Mouse (Mus musculus) forebrain, embryonic 12.5 days (tissue): ENCODE measurements around the gene Rab40b. TPM values are rescaled to one million over a fixed set of nuclear protein-coding genes. Genes with fewer than 3 reads are reported as not detected.
A peak's percentile ranks its signal among the peaks of the same experiment; 100 is the strongest.
"Not testable (repeated sequence)": the region's sequence is repeated elsewhere in the genome, so short reads cannot be mapped to it uniquely, and the experiment has no call there.

ENCODE experiments used
- ATAC-seq: fragments of 200-750 bp; cut with Nextera tagmentation; 2 replicates; pipeline ENCODE4 v1.8.0; 2017; ENCODE audit warnings: moderate TSS enrichment; ENCODE audit not compliant: low FRiP score
- H3K27ac ChIP-seq: fragments of 300-500 bp; sonication (generic); 2 replicates; pipeline ENCODE4 v1.5.1; 2016; ENCODE audit warnings: mild to moderate bottlenecking
- H3K27me3 ChIP-seq: fragments of 300-500 bp; sonication (generic); 2 replicates; pipeline ENCODE4 v1.6.1; 2016; ENCODE audit warnings: mild to moderate bottlenecking
- H3K36me3 ChIP-seq: fragments of 300-500 bp; sonication (generic); replicated peaks from 2 replicates; pipeline ENCODE4 v1.6.1; 2016; ENCODE audit warnings: mild to moderate bottlenecking
- H3K4me1 ChIP-seq: fragments of 300-500 bp; sonication (generic); 2 replicates; pipeline ENCODE4 v1.6.1; 2016
- H3K4me2 ChIP-seq: fragments of 300-500 bp; sonication (generic); 2 replicates; pipeline ENCODE4 v1.6.1; 2016; ENCODE audit warnings: mild to moderate bottlenecking, moderate library complexity
- H3K4me3 ChIP-seq: fragments of 300-500 bp; sonication (generic); replicated peaks from 2 replicates; pipeline ENCODE4 v1.5.1; 2016; ENCODE audit warnings: mild to moderate bottlenecking
- H3K9ac ChIP-seq: fragments of 300-500 bp; sonication (generic); 2 replicates; pipeline ENCODE4 v1.6.1; 2016; ENCODE audit warnings: mild to moderate bottlenecking
- H3K9me3 ChIP-seq: fragments of 300-500 bp; sonication (generic); 2 replicates; pipeline ENCODE4 v1.6.1; 2016
- WGBS: fragments of 180-500 bp; shearing (Covaris S2); methylation state at CpG from one replicate; pipeline ENCODE4 v1.1.7; 2016; 5-methylcytosine and 5-hydroxymethylcytosine counted together
- polyA plus RNA-seq: library from polyadenylated mRNA; unstranded; fragments of >200 nt; fragmentation: Nextera tagmentation; extraction: Ambion mirVana; gene quantifications from 2 replicates; pipeline ENCODE4 v1.2.1, GENCODE M21; 2016

The Rab40b gene
- polyA plus RNA-seq, 1 experiment from 2014 or later = 3.8 TPM

DNA sequence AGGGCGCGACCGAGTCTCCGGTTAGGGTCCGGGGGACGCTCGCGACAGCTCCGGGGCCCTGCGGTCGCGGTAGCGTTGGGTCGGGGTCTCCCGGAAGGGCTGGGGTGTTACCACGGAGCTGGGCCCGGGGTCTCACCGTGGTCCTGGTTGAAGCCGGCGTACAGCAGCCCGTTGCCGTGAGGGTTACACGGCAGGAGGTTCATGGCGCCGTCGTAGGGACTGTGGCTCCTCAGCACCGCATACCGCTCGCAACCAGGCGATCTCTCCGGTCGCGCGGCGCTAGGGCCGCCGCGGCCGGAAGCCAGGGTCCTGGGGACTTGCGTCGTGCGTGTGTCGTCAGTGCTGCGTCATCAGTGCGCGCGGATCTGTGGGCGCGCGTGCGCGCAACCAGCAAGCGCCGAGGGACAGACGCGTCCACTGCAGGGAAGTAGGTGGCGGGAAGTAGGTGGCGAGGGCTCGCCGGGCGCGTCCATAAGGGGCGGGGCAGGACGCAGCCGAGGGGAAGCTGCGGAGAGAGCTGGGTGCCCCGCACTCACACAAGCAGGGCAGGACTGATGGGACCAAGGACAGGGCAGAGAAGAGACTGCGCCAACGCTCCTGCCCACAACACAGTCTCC, 33.9 kb downstream of the Rab40b start, which contains the start of gene Wdr45b:
TSS of gene Wdr45b (minus strand) at position 355 of the 617 bp plus-strand sequence.
- peaks cover 21% of the 10 kb centered on the region for H3K4me1 ChIP-seq

DNA sequence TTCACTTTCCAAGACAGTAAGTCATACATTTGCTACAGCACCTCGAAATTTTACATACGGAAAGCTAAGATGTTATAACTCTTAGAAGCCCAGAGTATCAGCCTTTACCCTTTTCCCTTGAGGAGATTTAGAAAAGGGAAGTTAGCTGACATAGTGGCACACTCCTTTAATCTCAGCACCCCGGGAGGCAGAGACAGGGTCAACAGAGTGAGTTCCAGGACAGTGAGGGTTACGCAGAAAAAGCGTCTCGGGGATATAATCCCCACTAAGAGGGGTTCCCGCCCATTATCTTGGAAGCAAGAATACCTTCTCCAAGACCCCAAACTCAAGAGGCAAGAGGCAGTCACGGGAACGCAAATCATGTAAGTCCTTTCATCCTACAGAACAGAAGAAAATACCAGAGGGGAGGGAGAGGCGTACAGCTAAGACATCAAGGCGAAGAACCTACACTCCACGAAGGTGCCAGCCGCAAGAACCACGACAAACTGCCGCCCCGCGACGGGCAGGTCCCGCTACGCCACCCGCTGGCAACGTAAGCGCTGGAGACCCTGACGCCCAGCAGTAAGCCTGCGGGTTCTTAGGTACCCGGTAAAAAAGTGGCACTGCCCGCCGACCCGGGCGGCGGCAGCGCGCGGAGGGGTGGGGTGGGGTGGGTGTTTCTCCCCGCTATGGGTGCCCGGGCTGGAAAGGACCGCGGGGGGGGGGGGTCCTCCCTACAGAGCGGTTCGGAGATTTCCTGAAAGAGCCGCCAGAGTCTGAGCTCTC, 34.5 kb downstream of the Rab40b start:
- H3K4me1 ChIP-seq = peaks cover 21% of the 10 kb centered on the region
- no peaks in the 10 kb centered on the region for H3K27me3 ChIP-seq
- H3K27ac ChIP-seq = peak overlapping the region; percentile 72
- H3K9ac ChIP-seq = peak overlapping the region; percentile 92
- ATAC-seq = no peak; the same call in 1 of the 2 replicates
- WGBS = 3% methylated on average over 41 of the region's 41 CpGs
- peak overlapping the region; percentile 97 for H3K4me3 ChIP-seq
- no peaks in the 10 kb centered on the region for H3K9me3 ChIP-seq
- H3K4me2 ChIP-seq = peak overlapping the region; percentile 89
- peaks cover under 1% of the 10 kb centered on the region; the same call in 1 of the 2 replicates for H3K36me3 ChIP-seq

More for the DNA sequence above, 33.9 kb downstream of the Rab40b start, which contains the start of gene Wdr45b:
- Histone ChIP-seq H3K36me3 (no peaks in the 10 kb centered on the region; the same call in 1 of the 2 replicates), H3K9ac (peak within 1 kb of the TSS; percentile 92), H3K27me3 (no peaks in the 10 kb centered on the region), H3K4me2 (peak within 1 kb of the TSS; percentile 89), H3K27ac (peak within 1 kb of the TSS; percentile 72), H3K4me3 (peak within 1 kb of the TSS; percentile 97), H3K9me3 (no peaks in the 10 kb centered on the region)
- WGBS = under 1% methylated on average over 69 of the region's 69 CpGs
- peak; percentile 98 for ATAC-seq

DNA sequence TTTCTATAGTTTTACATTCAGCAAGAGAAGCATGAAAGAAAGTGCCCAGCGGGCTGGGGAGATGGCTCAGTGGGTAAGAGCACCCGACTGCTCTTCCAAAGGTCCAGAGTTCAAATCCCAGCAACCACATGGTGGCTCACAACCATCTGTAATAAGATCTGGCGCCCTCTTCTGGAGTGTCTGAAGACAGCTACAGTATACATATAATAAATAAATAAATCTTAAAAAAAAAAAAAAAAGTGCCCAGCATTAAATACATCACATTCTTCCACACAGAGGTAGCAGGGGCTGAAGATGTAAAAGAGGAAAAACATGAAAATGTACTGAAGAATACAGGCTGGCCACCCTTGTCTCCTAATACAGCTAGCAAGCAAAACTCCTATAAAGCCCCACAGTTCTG, 39.3 kb downstream of the Rab40b start:
- H3K9ac ChIP-seq, H3K9me3 ChIP-seq, H3K27ac ChIP-seq, H3K4me2 ChIP-seq, ATAC-seq, H3K27me3 ChIP-seq, H3K4me3 ChIP-seq: not testable (repeated sequence)
- H3K4me1 ChIP-seq = peaks cover 12% of the 10 kb centered on the region
- WGBS = 79% methylated on average over 3 of the region's 3 CpGs
- peaks cover 28% of the 10 kb centered on the region for H3K36me3 ChIP-seq

DNA sequence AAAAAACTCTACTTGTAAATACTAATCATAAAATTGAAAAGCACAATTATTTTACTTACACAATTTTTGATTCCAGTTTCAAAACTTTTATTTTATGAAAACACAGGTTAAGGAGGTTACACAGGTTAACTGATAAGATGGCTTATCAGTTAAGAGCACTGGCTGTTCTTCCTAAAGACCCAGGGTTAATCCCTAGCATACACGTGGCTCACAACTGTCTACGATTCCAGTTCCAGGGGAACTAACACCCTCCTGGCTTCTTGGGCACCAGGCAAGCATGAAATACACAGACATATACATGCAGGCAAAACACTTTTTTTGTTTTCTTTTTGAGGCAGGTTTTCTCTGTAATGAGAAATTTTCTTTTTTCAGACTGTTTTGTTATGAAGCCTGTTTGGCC, 39.9 kb downstream of the Rab40b start:
- Histone ChIP-seq H3K36me3 (peaks cover 28% of the 10 kb centered on the region), H3K27ac (no peak overlapping the region), H3K4me1 (peaks cover 9% of the 10 kb centered on the region), H3K27me3 (no peaks in the 10 kb centered on the region), H3K9me3 (no peaks in the 10 kb centered on the region), H3K4me2 (no peak overlapping the region), H3K9ac (no peak overlapping the region), H3K4me3 (no peak overlapping the region)
- ATAC-seq = no peak
- 95% methylated on average over 2 of the region's 2 CpGs for WGBS

DNA sequence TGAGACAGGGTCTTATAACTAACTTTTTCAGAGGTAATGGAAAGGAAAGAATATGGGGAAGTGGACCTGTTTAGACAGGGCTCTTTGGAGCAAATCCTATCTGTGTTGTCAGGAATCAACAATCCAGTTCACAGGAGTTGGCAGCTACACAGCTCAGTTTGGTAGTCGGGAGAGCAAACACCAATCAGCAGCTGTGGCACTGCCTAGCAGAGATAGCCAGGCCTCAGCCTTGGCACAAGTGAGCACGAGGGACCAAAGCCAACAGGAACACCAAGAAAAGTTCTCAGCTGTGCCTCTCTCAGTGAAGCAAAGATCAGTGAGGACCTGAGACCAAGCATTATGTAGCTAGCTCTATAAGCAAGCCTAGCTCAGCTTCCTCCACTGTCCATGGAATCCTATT, 41.0 kb downstream of the Rab40b start:
- no peak overlapping the region for H3K27ac ChIP-seq
- no peaks in the 10 kb centered on the region for H3K9me3 ChIP-seq
- H3K9ac ChIP-seq = no peak overlapping the region
- H3K4me3 ChIP-seq = no peak overlapping the region
- H3K4me1 ChIP-seq = no peaks in the 10 kb centered on the region
- H3K27me3 ChIP-seq = no peaks in the 10 kb centered on the region
- no peak for ATAC-seq
- 98% methylated on average over 2 of the region's 2 CpGs for WGBS
- peaks cover 28% of the 10 kb centered on the region for H3K36me3 ChIP-seq
- H3K4me2 ChIP-seq = no peak overlapping the region

DNA sequence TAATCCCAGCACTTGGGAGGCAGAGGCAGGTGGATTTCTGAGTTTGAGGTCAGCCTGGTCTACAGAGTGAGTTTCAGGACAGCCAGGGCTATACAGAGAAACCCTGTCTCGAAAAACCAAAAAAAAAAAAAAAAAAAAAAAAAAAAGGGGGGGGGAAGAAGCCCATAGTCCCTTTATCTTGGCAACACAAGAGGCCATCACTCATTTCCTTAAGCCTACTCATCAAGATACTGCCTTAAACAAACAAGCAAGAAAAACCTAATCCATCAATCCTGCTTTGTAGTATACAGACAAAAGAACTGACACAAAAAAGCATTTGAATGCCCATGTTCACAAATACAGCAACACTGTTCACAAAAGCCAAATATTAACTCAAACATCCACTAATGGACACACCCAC, 45.6 kb downstream of the Rab40b start:
- H3K4me3 ChIP-seq, H3K4me2 ChIP-seq, H3K27me3 ChIP-seq, H3K9ac ChIP-seq, H3K27ac ChIP-seq, H3K9me3 ChIP-seq, H3K4me1 ChIP-seq, ATAC-seq: not testable (repeated sequence)
- WGBS = 60% methylated on average over 1 of the region's 1 CpGs
- peaks cover 37% of the 10 kb centered on the region for H3K36me3 ChIP-seq

DNA sequence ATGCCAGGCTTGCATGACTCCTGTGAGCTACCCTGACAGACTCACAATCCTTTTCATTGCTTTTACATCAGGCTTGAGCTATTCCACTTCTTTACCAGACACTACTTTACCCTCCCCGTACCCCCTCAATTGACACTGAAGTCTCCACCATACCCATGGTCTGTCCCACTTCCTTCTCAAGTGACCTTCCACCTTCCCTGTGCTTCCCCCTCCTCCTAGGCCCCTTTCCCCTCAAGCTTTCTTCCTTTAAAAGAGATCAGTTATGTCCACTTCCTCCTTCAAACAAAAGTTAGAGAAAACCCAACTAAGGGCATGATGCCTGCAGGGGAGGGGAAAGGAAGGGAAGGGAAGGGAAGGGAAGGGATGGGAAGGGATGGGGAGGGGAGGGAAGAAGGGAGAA, 47.8 kb downstream of the Rab40b start:
- no peak for ATAC-seq
- H3K4me1 ChIP-seq = no peaks in the 10 kb centered on the region
- no peaks in the 10 kb centered on the region for H3K9me3 ChIP-seq
- no peak overlapping the region for H3K27ac ChIP-seq
- no peak overlapping the region for H3K9ac ChIP-seq
- no peak overlapping the region for H3K4me2 ChIP-seq
- H3K4me3 ChIP-seq = no peak overlapping the region
- WGBS = 92% methylated on average over 1 of the region's 1 CpGs
- H3K36me3 ChIP-seq = peaks cover 36% of the 10 kb centered on the region
- H3K27me3 ChIP-seq = no peaks in the 10 kb centered on the region

DNA sequence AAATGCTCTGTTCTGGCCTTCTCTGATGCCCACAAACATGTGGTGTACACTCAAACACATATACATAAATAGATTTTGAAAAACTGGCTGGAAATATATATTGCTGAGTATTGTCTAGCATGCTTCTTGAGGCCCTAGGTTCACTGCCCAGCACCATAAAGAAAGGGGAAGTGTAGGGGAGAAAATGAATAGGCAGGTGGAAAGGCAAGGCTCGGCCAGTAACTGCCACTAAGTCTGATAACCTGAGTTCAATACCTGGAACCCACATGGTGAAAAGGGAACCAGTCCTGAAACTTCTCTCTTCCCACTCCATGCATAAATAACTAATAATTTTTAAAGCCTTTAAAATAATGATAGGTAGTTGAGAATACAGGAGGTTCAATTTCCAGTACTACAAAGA, 48.4 kb downstream of the Rab40b start:
- Histone ChIP-seq H3K4me1 (no peaks in the 10 kb centered on the region), H3K9ac (no peak overlapping the region), H3K4me2 (no peak overlapping the region), H3K36me3 (peaks cover 38% of the 10 kb centered on the region), H3K4me3 (no peak overlapping the region), H3K9me3 (no peaks in the 10 kb centered on the region), H3K27me3 (no peaks in the 10 kb centered on the region), H3K27ac (no peak overlapping the region)
- ATAC-seq = no peak
- WGBS = 79% methylated on average over 1 of the region's 1 CpGs

DNA sequence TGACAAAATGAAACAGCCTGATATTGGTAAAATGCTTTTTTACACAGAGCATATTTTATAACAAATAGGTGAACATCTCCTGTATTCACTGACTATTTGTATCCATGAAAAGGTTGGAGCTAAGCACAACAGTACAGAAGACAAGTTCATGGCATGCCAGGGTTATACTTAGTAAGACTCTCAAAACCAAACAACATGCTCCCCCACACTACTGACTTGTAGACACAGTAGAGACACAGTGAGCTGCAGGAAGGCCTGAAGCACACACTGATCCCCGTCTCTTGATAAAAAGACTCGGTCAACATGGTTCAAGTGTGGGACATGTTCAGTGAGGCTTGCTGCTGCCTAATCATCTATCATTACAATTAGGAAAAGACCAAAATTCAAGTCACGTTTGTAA, 56.4 kb downstream of the Rab40b start:
- WGBS = 90% methylated on average over 3 of the region's 3 CpGs
- H3K4me2 ChIP-seq = no peak overlapping the region
- H3K9ac ChIP-seq = no peak overlapping the region
- H3K27ac ChIP-seq = no peak overlapping the region
- H3K9me3 ChIP-seq = no peaks in the 10 kb centered on the region
- H3K36me3 ChIP-seq = peaks cover 76% of the 10 kb centered on the region
- H3K4me3 ChIP-seq = no peak overlapping the region
- no peak for ATAC-seq
- no peaks in the 10 kb centered on the region for H3K4me1 ChIP-seq
- H3K27me3 ChIP-seq = no peaks in the 10 kb centered on the region

DNA sequence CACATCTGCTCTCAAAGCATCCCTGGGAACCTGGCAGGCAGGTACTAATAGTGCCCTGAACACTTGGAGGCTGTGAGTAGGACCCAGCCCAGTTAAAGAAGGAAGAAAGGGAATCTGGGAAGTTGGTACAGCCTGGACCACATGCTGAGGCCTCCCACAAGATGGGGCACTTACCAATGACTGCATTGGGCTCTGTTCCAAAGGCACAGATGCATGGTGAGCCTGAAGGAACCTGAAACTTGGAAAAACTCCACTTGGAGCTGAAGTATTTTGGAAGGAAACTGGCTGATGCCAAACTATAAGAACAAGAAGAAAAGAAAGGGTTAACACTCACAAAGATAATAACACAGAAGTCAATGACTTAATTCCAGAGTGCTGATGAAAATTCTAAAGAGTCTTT, 59.4 kb downstream of the Rab40b start:
- no peaks in the 10 kb centered on the region for H3K27me3 ChIP-seq
- peaks cover 62% of the 10 kb centered on the region for H3K36me3 ChIP-seq
- no peak for ATAC-seq

DNA sequence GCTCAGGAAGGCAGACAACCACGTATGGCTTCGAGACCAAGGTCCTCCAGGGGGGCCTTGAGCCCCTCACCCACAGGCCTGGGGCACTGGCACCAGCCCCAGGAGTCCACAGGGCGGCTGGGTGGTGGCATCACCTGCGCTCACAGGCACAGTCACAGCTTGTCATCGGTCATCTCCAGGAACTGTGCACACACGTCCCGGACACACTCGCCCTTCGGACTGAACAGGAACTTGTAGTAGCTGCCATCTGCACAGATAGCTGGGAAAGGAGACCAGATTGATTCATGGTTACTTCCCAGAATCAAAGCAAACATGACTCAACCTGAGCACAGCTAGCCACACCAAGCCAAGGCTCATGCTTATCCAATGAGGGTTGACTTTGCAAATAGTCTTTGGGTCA, 59.8 kb downstream of the Rab40b start:
- Histone ChIP-seq H3K9me3 (no peaks in the 10 kb centered on the region), H3K9ac (no peak overlapping the region), H3K27me3 (no peaks in the 10 kb centered on the region), H3K36me3 (peaks cover 60% of the 10 kb centered on the region), H3K4me3 (no peak overlapping the region), H3K4me1 (no peaks in the 10 kb centered on the region), H3K27ac (no peak overlapping the region), H3K4me2 (no peak overlapping the region)
- no peak for ATAC-seq
- 99% methylated on average over 9 of the region's 9 CpGs for WGBS

More for the DNA sequence above, 59.4 kb downstream of the Rab40b start:
- Histone ChIP-seq H3K9ac (no peak overlapping the region), H3K4me2 (no peak overlapping the region), H3K27ac (no peak overlapping the region), H3K4me3 (no peak overlapping the region), H3K9me3 (no peaks in the 10 kb centered on the region), H3K4me1 (no peaks in the 10 kb centered on the region)

DNA sequence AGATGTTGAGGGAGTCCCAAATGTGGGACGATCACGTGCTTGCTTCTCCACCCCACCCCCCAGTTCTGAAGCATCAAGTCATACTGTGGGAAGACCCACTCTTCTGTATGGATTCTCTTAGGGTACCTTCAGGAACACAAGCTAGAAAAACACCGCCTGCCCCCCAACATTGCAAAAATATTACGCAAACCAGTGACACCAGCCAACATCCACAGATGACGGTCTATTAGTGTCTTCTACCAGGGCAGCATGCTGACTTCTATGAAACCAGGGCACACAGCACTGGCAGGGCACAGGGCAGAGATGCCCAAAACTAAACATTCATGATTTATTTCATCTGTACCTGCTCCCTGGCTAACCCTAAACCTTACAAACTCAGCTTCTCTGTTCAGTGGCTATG, 61.4 kb downstream of the Rab40b start:
- no peak for ATAC-seq
- Histone ChIP-seq H3K36me3 (peaks cover 48% of the 10 kb centered on the region), H3K27me3 (no peaks in the 10 kb centered on the region), H3K4me1 (no peaks in the 10 kb centered on the region), H3K9me3 (no peaks in the 10 kb centered on the region), H3K27ac (no peak overlapping the region), H3K9ac (no peak overlapping the region), H3K4me3 (no peak overlapping the region), H3K4me2 (no peak overlapping the region)
- WGBS = 98% methylated on average over 5 of the region's 5 CpGs

DNA sequence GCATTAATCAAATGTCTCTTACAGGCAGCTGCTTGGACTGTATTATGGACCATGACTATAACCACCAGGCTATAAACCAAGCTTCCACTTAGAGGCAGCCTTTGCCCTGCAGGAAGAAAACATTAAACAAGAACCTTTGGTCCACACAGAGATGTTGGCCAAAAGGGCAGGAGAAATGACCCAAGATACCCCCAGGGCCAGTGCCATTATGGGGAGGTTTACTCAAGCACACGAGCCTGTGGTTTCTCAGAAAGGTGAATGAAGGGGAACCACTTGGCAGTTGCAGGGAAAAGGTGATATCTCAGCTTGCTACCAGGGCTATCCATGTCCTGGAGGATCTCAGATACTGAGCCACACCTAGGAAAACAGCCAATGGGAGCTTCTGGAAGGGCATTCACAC, 62.0 kb downstream of the Rab40b start:
- no peaks in the 10 kb centered on the region for H3K27me3 ChIP-seq
- H3K4me2 ChIP-seq = no peak overlapping the region
- H3K36me3 ChIP-seq = peaks cover 52% of the 10 kb centered on the region
- WGBS = 89% methylated on average over 1 of the region's 1 CpGs
- no peak for ATAC-seq
- no peaks in the 10 kb centered on the region for H3K4me1 ChIP-seq
- H3K4me3 ChIP-seq = no peak overlapping the region
- H3K9ac ChIP-seq = no peak overlapping the region
- no peaks in the 10 kb centered on the region for H3K9me3 ChIP-seq
- no peak overlapping the region for H3K27ac ChIP-seq
